Mouse (Mus musculus) cerebellum, postnatal 4 days (tissue): ENCODE data around the gene Spaca9.

Source experiments
- DNase-seq, 2 experiments: peaks; one replicate each; pipeline ENCODE4 v3.0.0; 2022; ENCODE audit warnings: low spot score in 2 of 2, mixed read lengths in 1 of 2

The Spaca9 gene

DNA sequence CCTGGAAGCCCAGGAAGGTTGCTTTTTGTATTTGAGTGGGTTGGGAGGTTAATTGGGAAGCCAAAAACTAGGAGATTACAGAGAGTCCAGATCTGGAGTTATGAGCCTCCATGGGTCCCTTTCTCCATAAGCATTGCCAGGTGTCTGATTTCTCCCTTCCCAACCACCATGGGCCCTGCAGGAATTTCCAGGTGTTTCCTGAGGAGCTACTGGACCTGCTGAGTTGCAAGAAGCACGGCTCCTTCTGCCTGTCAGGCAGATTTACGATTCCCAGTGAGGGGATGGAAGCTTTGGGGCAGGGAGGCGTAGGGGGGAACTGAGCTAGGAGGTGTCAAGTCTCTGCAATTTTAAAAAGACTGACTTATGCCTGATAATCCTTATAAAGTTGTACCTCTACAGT lies 33.7 kb downstream of the Spaca9 start:
- DNase-seq = no peak

DNA sequence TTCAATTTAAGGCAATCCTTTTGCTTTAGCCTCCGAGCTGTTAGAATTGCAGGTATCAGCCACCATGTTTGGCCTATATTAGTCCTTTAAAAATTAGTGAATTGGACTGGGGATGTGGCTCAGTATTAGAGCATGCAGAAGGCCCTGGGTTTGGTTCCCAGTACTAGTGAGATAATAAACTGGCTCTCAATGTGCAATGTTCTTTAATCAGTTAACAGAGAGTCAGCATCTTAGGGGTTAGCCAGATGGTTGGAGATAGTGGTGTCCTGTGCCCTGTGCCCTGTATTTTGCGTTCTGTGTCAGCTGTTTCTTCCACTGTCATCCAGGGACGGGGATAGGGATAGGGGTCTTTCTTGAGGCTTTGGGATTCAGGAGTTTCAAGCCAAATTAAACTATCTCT lies 36.6 kb downstream of the Spaca9 start:
- DNase-seq = no peak

DNA sequence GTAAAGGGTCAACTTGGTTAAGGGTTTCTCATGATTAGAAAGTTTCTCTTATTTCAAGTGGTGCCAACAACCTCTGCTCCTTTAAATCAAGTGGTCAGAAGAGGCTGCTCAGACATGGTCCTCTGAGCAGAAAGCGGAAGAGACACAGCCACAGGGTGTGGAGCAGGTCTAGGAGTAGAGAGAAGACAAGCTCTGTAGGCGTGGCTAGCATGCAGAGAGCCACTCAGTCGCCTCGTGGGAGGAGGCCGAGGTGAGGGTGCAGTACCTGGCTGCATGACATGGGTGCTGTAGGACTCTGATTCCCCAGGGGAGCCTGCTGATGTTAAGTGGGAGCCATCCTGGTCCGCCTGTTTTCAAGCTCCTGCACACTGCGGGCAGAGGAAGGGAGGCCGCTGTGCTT lies 43.3 kb downstream of the Spaca9 start:
- DNase-seq = no peak

DNA sequence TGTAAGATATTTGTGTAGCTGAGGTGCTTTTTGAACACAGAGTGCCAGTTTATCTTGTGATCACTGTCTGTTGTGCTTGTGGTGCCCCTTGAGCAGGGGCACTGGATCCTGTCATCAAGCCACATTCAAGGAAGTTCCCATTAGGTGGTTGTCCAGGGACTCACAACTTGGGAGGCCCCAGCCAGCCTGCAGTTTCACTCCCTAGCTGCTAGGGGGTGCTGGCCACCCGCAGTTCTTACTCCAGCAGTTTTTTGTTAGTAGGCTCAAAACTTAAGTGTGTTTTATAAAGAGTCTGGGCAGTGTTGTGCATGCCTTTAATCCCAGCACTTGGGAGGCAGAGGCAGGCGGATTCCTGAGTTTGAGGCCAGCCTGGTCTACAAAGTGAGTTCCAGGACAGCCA lies 45.2 kb downstream of the Spaca9 start:
- DNase-seq = no peak

DNA sequence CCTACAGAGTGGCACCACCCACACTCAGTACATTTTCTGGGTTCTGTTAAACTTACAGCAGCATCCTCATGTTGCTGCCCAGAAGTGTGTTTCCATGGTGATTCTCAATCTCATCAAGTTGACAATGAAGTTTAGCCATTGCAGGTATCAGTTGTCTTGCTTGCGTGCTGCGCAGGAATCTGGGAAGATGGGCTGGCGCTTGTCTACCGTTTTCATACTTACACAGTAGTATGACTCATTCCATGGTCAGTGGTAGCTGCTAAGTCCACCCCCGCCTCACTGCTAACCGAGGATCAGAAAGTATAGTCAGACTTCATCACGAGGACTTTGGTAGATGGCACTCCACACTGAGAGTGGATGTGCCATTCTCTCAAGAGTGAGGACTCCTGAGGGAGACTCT lies 46.2 kb downstream of the Spaca9 start:
- DNase-seq = no peak

DNA sequence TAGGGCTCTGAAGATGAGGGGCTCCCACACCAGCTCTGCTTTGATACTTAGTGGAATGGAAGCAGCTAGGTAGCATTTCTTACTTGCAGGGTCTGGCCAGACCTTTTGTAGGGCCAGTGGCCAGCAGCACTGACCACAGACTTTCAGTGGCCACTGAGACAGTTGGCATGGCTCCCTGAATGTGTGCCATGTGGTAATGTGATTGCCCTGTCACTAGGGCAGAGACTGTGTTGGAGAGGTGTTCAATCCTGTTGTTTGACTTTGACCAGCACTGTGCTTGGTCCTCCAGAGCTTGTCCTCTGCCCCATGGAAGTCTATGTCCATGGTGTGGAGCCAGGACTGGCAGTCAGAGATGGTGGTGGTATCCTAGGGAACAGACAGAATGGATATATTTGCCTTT lies 49.0 kb downstream of the Spaca9 start:
- DNase-seq = no peak

DNA sequence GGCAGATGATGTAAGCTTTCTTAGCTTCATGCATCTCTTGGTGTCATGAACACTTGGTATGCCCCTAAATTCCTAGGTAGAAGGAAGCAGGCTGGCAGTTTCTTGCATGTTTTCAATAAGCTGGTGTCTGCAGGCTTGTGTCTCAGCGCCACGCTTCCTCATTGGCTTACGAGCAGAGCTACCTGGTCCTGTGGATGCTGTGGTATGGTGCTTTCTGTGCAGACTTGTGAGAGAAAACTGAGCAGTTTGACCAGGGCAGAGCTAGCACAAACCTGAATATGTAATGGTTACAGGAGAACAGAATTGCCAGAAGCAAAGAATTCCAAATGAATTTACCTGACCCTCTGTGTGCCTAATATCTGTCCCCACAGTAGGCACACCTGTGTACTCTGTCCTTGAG lies 56.4 kb downstream of the Spaca9 start:
- no peak for DNase-seq
